Mouse (Mus musculus) gastrocnemius, postnatal 4 days (tissue): ENCODE data around the gene Gm20388. TPM values are rescaled to one million over a fixed set of nuclear protein-coding genes. Genes with fewer than 3 reads are reported as not detected.

Experiments
- DNase-seq, 2 experiments: peaks; one replicate each; pipeline ENCODE4 v3.0.0; 2021 to 2022; ENCODE audit warnings: low spot score in 2 of 2, mixed read lengths in 2 of 2
- total RNA-seq, 2 experiments: library from RNA; stranded (reverse); gene quantifications; 2 replicates each; pipeline ENCODE4 v1.2.3; 2021

The Gm20388 gene
- total RNA-seq, 2 experiments from 2014 or later, result 12.8 to 22.8 TPM

GRCm38 (mm10) chr8:120279418-120279817 is 368.8 kb downstream of the Gm20388 start:
- DNase-seq, result no peak

GRCm38 (mm10) chr8:120281487-120281886 is 370.8 kb downstream of the Gm20388 start:
- peak in 1 of 2 experiments; percentile 78 for DNase-seq

GRCm38 (mm10) chr8:120282465-120282864 is 371.8 kb downstream of the Gm20388 start:
- DNase-seq, result no peak

- DNase-seq, result no peak
Observed at GRCm38 (mm10) chr8:120284265-120284664, 373.6 kb downstream of the Gm20388 start.

- no peak for DNase-seq
Observed at GRCm38 (mm10) chr8:120285033-120285432, 374.4 kb downstream of the Gm20388 start.

- no peak for DNase-seq
Observed at GRCm38 (mm10) chr8:120285878-120286277, 375.2 kb downstream of the Gm20388 start.

GRCm38 (mm10) chr8:120288122-120288908 is 377.7 kb downstream of the Gm20388 start:
- peak; percentile 49 to 72 for DNase-seq

GRCm38 (mm10) chr8:120289191-120289590 is 378.6 kb downstream of the Gm20388 start:
- DNase-seq, result no peak

- DNase-seq, result peak in 1 of 2 experiments; percentile 65
Observed at GRCm38 (mm10) chr8:120289698-120290181, 379.1 kb downstream of the Gm20388 start.

- no peak for DNase-seq
Observed at GRCm38 (mm10) chr8:120290614-120291013, 380.0 kb downstream of the Gm20388 start.

GRCm38 (mm10) chr8:120291650-120292049 is 381.0 kb downstream of the Gm20388 start:
- DNase-seq, result no peak

- no peak for DNase-seq
Observed at GRCm38 (mm10) chr8:120292316-120293107, 381.9 kb downstream of the Gm20388 start.

- DNase-seq, result no peak
Observed at GRCm38 (mm10) chr8:120293421-120294357, 383.0 kb downstream of the Gm20388 start.

- no peak for DNase-seq
Observed at GRCm38 (mm10) chr8:120294982-120295870, 384.6 kb downstream of the Gm20388 start.

GRCm38 (mm10) chr8:120297000-120297399 is 386.4 kb downstream of the Gm20388 start:
- DNase-seq, result no peak

- DNase-seq, result no peak
Observed at GRCm38 (mm10) chr8:120298601-120299532, 388.2 kb downstream of the Gm20388 start.

- DNase-seq, result peak; percentile 61 to 75
Observed at GRCm38 (mm10) chr8:120300601-120301141, 390.0 kb downstream of the Gm20388 start.

- DNase-seq, result no peak
Observed at GRCm38 (mm10) chr8:120302941-120303675, 392.5 kb downstream of the Gm20388 start.
